ENCODE assay signal across 27 mouse cellular contexts in genomic region chr6:49641256-49641655, GRCm38 (mm10).
DNase-seq lines count a peak whose midpoint lies in the region; ATAC-seq and TF ChIP-seq lines count a peak whose summit lies in the region.
"Had no signal": no experiment of that assay in that cellular context is flagged by ENCODE, and none has a peak within 500 bp of the region (broad histone marks: within the 10 kb centered on the region; RNA-seq: fewer than 3 reads in every experiment).

No protein-coding gene starts in this region.

- H3K36me3 ChIP-seq in lung, postnatal 0 days (ENCODE audit: insufficient read depth, low read length): no peaks in the 10 kb centered on the region
- H3K36me3 ChIP-seq: forebrain, embryonic 10.5 days; heart, embryonic 13.5 days had no signal

- H3K27me3 ChIP-seq in lung, postnatal 0 days (replicated peaks; ENCODE audit: insufficient read depth, low read length): no peaks in the 10 kb centered on the region
- H3K27me3 ChIP-seq: forebrain, embryonic 13.5 days; heart, embryonic 13.5 days had no signal

- WGBS in lung, postnatal 0 days: 66% methylated on average over 5 of the region's 5 CpGs

- no peak overlapping the region for H3K4me3 ChIP-seq in lung, postnatal 0 days (ENCODE audit: low read depth, low read length)
- H3K4me3 ChIP-seq: forebrain, embryonic 10.5 days; forebrain, embryonic 13.5 days; gastrocnemius, adult 2 months; heart, embryonic 13.5 days had no signal

- DNase-seq in frontal cortex, postnatal 14 days (ENCODE audit: low spot score in 2 of 2): no peak
- peak; percentile 26 for DNase-seq in layer of hippocampus, adult 9-11 months
- no peak for DNase-seq in layer of hippocampus, postnatal 10 days (ENCODE audit: low spot score in 2 of 2)
- peak; percentile 27 for DNase-seq in right cerebral cortex, adult 18-20 months
- DNase-seq in right cerebral cortex, postnatal 25 days: no peak
- peak; percentile 78 for DNase-seq in brain, adult 2 months (ENCODE audit: low read depth, low spot score)
- no peak for DNase-seq in lung, postnatal 0 days (ENCODE audit: low spot score)
- DNase-seq: adrenal gland, adult 2 months; adrenal gland, postnatal 36 days; cerebellum, adult 11 months; cerebellum, adult 9-10 months; cerebellum, postnatal 14 days; gastrocnemius, adult 2 months; gastrocnemius, postnatal 14 days; heart, adult 18-20 months; heart, postnatal 14 days; heart, postnatal 4 days had no signal

- H3K27ac ChIP-seq in lung, postnatal 0 days (ENCODE audit: low read length): no peak overlapping the region
- H3K27ac ChIP-seq: forebrain, embryonic 10.5 days; forebrain, embryonic 13.5 days; gastrocnemius, adult 2 months; heart, embryonic 13.5 days; hindbrain, embryonic 14.5 days; hindbrain, postnatal 0 days had no signal

- no peak for TF ChIP-seq EP300 in lung, postnatal 0 days (IDR thresholded peaks at IDR 0.05)

- no peaks in the 10 kb centered on the region for H3K4me1 ChIP-seq in lung, postnatal 0 days (ENCODE audit: insufficient read depth, low read depth, low read length)
- H3K4me1 ChIP-seq: forebrain, embryonic 10.5 days; forebrain, embryonic 13.5 days; heart, embryonic 13.5 days had no signal

- no peak overlapping the region for H3K4me2 ChIP-seq in lung, postnatal 0 days (replicated peaks; ENCODE audit: low read depth, low read length)
- H3K4me2 ChIP-seq: forebrain, embryonic 13.5 days; heart, embryonic 13.5 days; hindbrain, embryonic 14.5 days had no signal

- H3K9me3 ChIP-seq in lung, postnatal 0 days (ENCODE audit: low read length): no peaks in the 10 kb centered on the region
- H3K9me3 ChIP-seq: forebrain, embryonic 10.5 days; forebrain, embryonic 13.5 days; heart, embryonic 13.5 days had no signal

- peak; percentile 92 for ATAC-seq in frontal cortex, adult (ENCODE audit: low TSS enrichment)
- no peak for ATAC-seq in lung, postnatal 0 days
- ATAC-seq: CD4-positive, CD25-positive, alpha-beta regulatory T cell, adult 4 months; forebrain, embryonic 13.5 days; forebrain, embryonic 16.5 days; hindbrain, postnatal 0 days; inflammation-experienced regulatory T-cells, adult 6 months; intestine, embryonic 16.5 days had no signal

- no peak for TF ChIP-seq CTCF in lung, postnatal 0 days (IDR thresholded peaks at IDR 0.05)

- no peak overlapping the region for H3K9ac ChIP-seq in lung, postnatal 0 days (replicated peaks; ENCODE audit: low read depth)
- H3K9ac ChIP-seq: forebrain, embryonic 13.5 days; heart, embryonic 13.5 days; hindbrain, embryonic 14.5 days had no signal

Comparison
In these comparisons a context has a peak if more than half of its experiments do, and no peak if none do; other contexts are left out.
1. DNase-seq: peak in layer of hippocampus, adult 9-11 months (single experiment), right cerebral cortex, adult 18-20 months (single experiment) and brain, adult 2 months (single experiment); none in frontal cortex, postnatal 14 days (0 of 2), layer of hippocampus, postnatal 10 days (0 of 2), right cerebral cortex, postnatal 25 days (single experiment) and lung, postnatal 0 days (single experiment).